Mouse (Mus musculus): ENCODE results near the gene Gm44596. TPM values are rescaled to one million over a fixed set of nuclear protein-coding genes. Genes with fewer than 3 reads are reported as not detected.

The Gm44596 gene
- not detected in 2 replicates for polyA plus RNA-seq (2015; fragmentation: Nextera tagmentation; extraction: Ambion mirVana)

DNA sequence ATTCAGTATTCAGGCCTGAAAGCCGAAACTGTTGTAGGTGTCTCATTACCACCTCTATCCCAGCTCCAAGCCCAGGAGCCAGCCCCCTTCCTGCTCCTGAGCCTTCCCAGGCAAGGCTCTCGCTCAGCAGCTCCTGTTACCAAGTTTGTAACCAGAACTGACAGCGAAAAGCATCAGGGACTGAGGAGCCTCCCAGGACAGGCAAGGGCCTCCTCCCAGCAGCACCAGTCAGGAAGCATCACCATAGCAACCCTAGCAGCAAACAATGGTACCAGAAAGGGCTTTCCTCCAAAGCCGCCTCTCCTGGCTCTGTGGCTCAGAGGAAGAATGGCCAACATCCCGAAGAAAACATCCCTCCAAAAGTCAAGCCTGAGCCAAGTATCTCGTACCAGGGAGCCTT, at the start of gene Gm44596, which contains the start of gene Tex52:
Gene Gm44596 (plus strand): TSS at position 312 of the 400 bp plus-strand sequence.
Gene Tex52 (plus strand): TSS at position 265 of the 400 bp plus-strand sequence.
- H3K27ac ChIP-seq (replicated peaks) = peak within 1 kb of the TSS; percentile 14; the same call in 1 of the 2 replicates
- WGBS = 6% methylated on average over 6 of the region's 6 CpGs
- no peaks in the 10 kb centered on the region for H3K27me3 ChIP-seq
- no peaks in the 10 kb centered on the region for H3K9me3 ChIP-seq
- H3K4me3 ChIP-seq = no peak within 1 kb of the TSS
- H3K9ac ChIP-seq (replicated peaks) = no peak within 1 kb of the TSS
- no peak within 1 kb of the TSS for H3K4me2 ChIP-seq (replicated peaks)
- ATAC-seq (replicated peaks) = peak; percentile 70; the same call in 1 of the 2 replicates
- H3K4me1 ChIP-seq = peaks cover 8% of the 10 kb centered on the region; the same call in 1 of the 2 replicates
- H3K36me3 ChIP-seq = peaks cover 3% of the 10 kb centered on the region

DNA sequence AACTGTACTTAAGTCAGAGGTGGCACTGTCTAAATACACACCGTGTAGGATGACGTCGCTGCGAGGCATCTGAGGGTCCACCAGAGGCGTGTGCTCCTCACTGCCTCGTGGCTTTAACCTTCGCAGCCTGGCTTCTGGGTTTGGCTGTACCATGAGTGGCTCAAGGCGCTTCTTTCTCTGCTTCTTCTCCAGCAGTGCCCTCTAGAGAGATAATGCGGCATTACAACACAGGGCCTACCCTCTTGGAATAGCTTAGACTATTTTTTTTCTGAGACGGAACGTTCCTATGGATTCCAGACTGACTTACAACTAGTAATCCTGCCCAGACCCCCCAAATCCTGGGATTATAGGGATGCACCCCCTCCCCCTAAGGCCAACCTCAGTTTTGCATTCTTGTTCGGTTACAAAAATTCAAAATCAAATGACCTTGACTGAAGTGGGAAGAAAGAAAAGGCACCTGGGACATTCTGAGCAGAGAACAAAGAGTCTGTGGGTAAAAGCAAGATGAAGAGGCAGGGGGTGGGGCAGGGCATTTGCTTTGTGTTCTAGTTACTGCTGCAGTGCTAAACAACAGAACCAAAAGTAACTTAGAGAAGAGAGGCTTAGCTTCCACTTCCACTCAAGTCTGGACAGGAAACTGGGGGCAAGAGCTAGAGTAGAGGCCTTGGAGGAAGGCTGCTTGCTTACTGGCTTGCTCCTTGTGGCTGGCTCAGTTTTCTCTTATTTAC, 40.7 kb upstream of the Gm44596 start:
- 0 out of 2 replicates have a peak, but pooled peaks cover 7% of the 10 kb centered on the region for H3K9me3 ChIP-seq
- H3K27ac ChIP-seq (replicated peaks) = no peak overlapping the region
- peaks cover 39% of the 10 kb centered on the region for H3K36me3 ChIP-seq
- H3K4me3 ChIP-seq = no peak overlapping the region
- 16% methylated on average over 12 of the region's 12 CpGs for WGBS
- H3K27me3 ChIP-seq = no peaks in the 10 kb centered on the region
- no peak overlapping the region for H3K4me2 ChIP-seq (replicated peaks)
- peak; percentile 82 for ATAC-seq (replicated peaks)
- peaks cover 10% of the 10 kb centered on the region for H3K4me1 ChIP-seq
- H3K9ac ChIP-seq (replicated peaks) = no peak overlapping the region

DNA sequence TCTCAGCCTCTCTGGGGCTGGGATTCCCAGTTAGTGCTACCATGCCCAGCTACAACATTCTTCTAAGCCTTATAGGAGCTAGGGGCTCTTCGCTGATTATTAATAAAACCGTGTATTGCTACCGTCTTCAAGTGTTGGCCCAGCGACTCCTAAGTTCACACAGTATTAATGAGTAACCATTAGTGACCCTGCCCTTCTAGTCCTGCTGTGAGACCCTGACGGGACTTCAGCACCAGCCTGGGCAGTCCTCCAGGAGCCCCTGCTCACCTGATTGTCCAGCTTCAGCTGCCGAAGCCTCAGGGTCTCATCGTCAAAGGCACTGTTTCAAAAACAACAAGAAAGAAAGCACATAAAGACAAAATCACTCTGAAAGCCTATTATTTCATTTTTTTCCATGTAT, 37.8 kb upstream of the Gm44596 start:
- Histone ChIP-seq H3K4me3 (no peak overlapping the region), H3K4me2 (replicated peaks) (no peak overlapping the region), H3K4me1 (peaks cover 10% of the 10 kb centered on the region), H3K27ac (replicated peaks) (no peak overlapping the region), H3K27me3 (no peaks in the 10 kb centered on the region), H3K9ac (replicated peaks) (no peak overlapping the region), H3K36me3 (peaks cover 18% of the 10 kb centered on the region), H3K9me3 (no peaks in the 10 kb centered on the region)
- ATAC-seq (replicated peaks) = no peak
- WGBS = 59% methylated on average over 7 of the region's 7 CpGs

DNA sequence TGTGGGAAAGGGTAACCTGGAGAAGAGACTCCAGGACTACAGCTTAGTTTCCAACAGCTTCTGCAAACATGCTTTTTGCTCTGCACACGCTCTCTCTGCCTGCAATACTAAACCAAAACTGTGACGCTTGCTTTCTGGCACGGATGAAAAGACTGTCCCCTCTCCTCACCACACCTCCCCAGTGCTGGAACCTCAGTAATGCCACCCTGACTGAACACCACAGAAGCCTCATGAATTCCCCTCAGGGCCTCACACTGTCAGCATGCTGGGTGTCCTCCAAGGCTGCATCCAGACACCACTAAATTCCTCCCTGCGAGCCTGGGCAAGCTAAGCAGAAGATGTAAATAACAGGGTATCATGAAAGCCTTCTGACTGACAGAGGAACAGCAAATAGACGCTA, 36.4 kb upstream of the Gm44596 start:
- Histone ChIP-seq H3K9me3 (no peaks in the 10 kb centered on the region), H3K9ac (replicated peaks) (no peak overlapping the region), H3K27ac (replicated peaks) (0 out of 2 replicates have a peak overlapping the region, but pooled peaks have one; percentile 15), H3K36me3 (peaks cover 16% of the 10 kb centered on the region; the same call in 1 of the 2 replicates), H3K4me3 (no peak overlapping the region), H3K4me1 (peaks cover 10% of the 10 kb centered on the region), H3K27me3 (no peaks in the 10 kb centered on the region), H3K4me2 (replicated peaks) (no peak overlapping the region)
- 39% methylated on average over 5 of the region's 5 CpGs for WGBS
- no peak for ATAC-seq (replicated peaks)

DNA sequence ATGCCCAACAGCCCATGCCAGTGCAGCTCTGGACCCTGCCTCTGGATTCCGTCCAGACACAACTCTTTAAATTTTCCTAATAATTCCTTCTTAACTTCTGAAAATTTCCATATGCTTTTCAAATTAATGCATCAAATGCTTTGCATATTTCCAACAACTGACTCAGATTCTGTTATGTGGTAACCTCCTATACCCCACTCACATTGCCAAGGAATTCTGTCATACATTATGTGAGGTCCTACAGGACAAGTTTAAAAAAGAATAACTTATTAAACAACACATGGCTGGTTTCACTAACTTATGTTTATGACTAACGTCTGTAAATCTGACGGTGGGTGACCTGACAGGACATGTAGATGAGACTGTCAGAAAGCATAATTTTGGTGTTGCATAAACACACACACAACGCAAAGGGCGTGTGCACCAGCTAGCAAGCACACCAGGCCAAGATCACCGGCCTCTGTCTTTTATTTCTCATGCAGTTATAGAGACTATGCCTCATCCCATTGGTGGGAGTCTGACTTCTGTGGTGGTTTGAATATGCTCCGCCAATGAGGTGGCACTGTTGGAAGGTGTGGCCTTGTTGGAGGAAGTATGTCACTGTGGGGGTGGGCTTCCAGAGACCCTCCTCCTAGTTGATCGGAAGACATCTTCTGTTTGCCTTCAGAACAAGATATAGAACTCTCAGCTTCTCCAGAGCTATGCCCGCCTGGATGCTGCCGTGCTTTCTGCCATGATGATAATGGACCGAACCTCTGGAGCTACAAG, 33.2 kb upstream of the Gm44596 start:
- H3K27me3 ChIP-seq = no peaks in the 10 kb centered on the region
- no peak overlapping the region for H3K9ac ChIP-seq (replicated peaks)
- no peak overlapping the region for H3K4me3 ChIP-seq
- no peak for ATAC-seq (replicated peaks)
- no peak overlapping the region for H3K27ac ChIP-seq (replicated peaks)
- no peaks in the 10 kb centered on the region for H3K9me3 ChIP-seq
- peaks cover 10% of the 10 kb centered on the region for H3K4me1 ChIP-seq
- H3K36me3 ChIP-seq = peaks cover 4% of the 10 kb centered on the region; the same call in 1 of the 2 replicates
- H3K4me2 ChIP-seq (replicated peaks) = no peak overlapping the region
- 94% methylated on average over 11 of the region's 11 CpGs for WGBS

DNA sequence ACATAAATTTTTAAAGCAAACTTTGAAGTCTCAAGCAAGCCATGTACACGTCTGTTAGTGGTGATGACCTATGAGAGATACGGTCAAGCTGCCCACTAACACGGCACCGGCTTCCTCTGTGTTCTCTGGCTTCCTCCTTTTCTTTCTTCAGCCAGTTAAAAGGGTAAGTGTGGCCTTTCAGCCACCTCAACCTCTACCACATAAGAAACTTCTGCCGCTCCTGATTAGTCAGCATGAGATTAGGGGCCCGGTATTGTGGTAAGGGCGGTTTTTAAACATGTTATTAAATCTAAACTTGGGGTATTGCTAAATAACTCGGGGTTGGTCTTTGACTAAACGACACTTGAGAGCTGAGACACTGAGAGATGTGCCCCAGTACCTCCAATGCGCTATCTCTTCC, 29.7 kb upstream of the Gm44596 start:
- WGBS = 95% methylated on average over 10 of the region's 10 CpGs
- Histone ChIP-seq H3K9me3 (no peaks in the 10 kb centered on the region), H3K27me3 (no peaks in the 10 kb centered on the region), H3K4me1 (no peaks in the 10 kb centered on the region), H3K9ac (replicated peaks) (no peak overlapping the region), H3K4me2 (replicated peaks) (no peak overlapping the region), H3K36me3 (no peaks in the 10 kb centered on the region), H3K27ac (replicated peaks) (no peak overlapping the region), H3K4me3 (no peak overlapping the region)
- ATAC-seq (replicated peaks) = no peak

DNA sequence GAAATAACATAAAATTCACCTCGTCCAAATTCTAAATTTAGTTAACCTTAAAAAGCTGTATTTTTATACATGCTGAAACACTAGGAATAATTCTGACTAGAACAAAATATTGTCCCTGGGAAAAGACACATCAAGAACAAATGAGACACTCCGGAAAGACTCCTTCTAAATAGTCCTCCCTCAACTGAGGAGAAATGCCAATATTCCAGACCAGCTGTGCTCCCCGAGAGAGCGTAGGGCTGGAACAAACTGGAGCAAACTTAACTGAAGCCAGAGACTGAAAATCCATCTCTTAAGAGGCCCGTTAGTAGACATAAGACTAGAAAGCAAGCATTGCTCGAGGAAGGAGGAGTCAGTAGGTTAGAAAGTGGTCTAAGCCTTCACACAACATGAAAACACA, 28.5 kb upstream of the Gm44596 start:
- Histone ChIP-seq H3K4me2 (replicated peaks) (no peak overlapping the region), H3K9ac (replicated peaks) (no peak overlapping the region), H3K27ac (replicated peaks) (no peak overlapping the region), H3K4me3 (no peak overlapping the region), H3K36me3 (no peaks in the 10 kb centered on the region), H3K27me3 (no peaks in the 10 kb centered on the region), H3K9me3 (no peaks in the 10 kb centered on the region), H3K4me1 (no peaks in the 10 kb centered on the region)
- WGBS = 86% methylated on average over 6 of the region's 6 CpGs
- ATAC-seq (replicated peaks) = no peak

DNA sequence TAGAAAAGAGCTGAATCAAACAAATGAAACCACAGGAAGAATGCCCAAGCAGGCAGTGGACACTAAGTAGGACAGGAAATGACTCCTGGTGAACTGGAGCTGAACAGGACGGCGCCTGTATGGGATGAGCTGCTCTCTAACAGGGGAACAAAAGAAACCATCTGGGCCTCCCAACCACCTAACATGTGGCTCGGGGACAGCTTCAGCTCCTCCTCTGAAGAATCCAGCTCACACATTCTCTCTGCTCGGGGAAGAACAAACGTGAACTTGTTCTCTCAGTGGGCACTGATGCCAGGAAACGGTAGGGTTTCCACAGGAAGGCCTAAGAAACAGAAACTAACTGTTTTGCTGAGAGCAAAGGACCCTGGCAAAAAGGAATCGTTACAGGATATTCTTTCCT, 25.6 kb upstream of the Gm44596 start:
- Histone ChIP-seq H3K4me2 (replicated peaks) (no peak overlapping the region), H3K27ac (replicated peaks) (0 out of 2 replicates have a peak overlapping the region, but pooled peaks have one; percentile 28), H3K36me3 (no peaks in the 10 kb centered on the region), H3K27me3 (no peaks in the 10 kb centered on the region), H3K4me1 (peaks cover 16% of the 10 kb centered on the region), H3K9me3 (no peaks in the 10 kb centered on the region), H3K9ac (replicated peaks) (no peak overlapping the region), H3K4me3 (no peak overlapping the region)
- ATAC-seq (replicated peaks) = no peak
- 48% methylated on average over 7 of the region's 7 CpGs for WGBS

DNA sequence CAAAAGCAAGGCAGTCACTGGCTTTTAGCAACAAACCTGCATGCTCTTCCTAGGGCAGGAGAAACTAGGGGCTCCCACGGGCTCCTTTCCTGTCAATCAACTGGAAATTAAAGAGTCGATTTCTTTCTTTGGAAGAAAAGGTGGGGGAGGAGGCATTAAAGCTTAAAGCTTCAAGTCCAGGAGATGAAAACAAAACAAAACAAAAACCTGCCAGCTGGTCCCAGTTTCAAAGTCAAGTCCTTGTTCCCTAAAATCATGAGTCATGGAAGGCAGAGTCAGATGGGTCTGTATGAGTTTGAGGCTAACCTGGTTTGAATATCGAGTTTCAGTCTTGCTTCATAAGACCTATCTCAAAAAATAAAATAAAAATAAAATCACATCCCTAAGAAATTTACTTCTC, 21.2 kb upstream of the Gm44596 start:
- peak overlapping the region; percentile 76 for H3K4me2 ChIP-seq (replicated peaks)
- H3K4me1 ChIP-seq = peaks cover 28% of the 10 kb centered on the region
- no peak overlapping the region for H3K9ac ChIP-seq (replicated peaks)
- H3K27ac ChIP-seq (replicated peaks) = no peak overlapping the region
- H3K9me3 ChIP-seq = no peaks in the 10 kb centered on the region
- H3K36me3 ChIP-seq = peaks cover 21% of the 10 kb centered on the region
- 27% methylated on average over 3 of the region's 3 CpGs for WGBS
- H3K27me3 ChIP-seq = no peaks in the 10 kb centered on the region
- no peak for ATAC-seq (replicated peaks)
- no peak overlapping the region; the same call in 1 of the 2 replicates for H3K4me3 ChIP-seq

DNA sequence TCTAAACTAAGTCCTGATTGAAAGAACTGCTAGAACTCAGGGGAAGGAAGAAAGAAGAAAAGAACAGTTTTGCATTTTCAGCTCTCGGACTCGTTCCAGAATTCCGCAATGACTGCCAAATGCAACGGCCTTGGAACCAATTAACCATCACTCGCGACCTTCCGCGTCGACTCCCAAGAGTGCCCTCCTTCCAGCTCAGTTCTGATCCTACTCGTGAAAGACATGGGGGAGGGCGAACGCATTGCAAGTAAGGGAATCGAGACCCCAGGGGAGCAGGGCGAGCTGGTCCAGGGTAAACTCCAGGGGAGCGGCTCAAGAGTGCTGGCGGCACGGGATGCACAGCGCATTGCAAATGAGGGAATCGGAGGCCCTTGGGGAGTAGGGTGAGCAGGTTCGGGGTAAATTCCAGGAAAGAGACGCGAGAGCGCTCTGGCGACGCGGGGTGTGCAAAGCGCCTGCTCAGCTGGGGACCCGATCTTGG, 20.1 kb upstream of the Gm44596 start:
- ATAC-seq (replicated peaks) = peak; percentile 78
- H3K27me3 ChIP-seq = no peaks in the 10 kb centered on the region
- H3K4me3 ChIP-seq = peak overlapping the region; percentile 95
- peak overlapping the region; percentile 76 for H3K4me2 ChIP-seq (replicated peaks)
- H3K9me3 ChIP-seq = no peaks in the 10 kb centered on the region
- peak overlapping the region; percentile 70 for H3K9ac ChIP-seq (replicated peaks)
- peak overlapping the region; percentile 94 for H3K27ac ChIP-seq (replicated peaks)
- H3K4me1 ChIP-seq = peaks cover 36% of the 10 kb centered on the region
- H3K36me3 ChIP-seq = peaks cover 21% of the 10 kb centered on the region
- WGBS = under 1% methylated on average over 28 of the region's 28 CpGs

DNA sequence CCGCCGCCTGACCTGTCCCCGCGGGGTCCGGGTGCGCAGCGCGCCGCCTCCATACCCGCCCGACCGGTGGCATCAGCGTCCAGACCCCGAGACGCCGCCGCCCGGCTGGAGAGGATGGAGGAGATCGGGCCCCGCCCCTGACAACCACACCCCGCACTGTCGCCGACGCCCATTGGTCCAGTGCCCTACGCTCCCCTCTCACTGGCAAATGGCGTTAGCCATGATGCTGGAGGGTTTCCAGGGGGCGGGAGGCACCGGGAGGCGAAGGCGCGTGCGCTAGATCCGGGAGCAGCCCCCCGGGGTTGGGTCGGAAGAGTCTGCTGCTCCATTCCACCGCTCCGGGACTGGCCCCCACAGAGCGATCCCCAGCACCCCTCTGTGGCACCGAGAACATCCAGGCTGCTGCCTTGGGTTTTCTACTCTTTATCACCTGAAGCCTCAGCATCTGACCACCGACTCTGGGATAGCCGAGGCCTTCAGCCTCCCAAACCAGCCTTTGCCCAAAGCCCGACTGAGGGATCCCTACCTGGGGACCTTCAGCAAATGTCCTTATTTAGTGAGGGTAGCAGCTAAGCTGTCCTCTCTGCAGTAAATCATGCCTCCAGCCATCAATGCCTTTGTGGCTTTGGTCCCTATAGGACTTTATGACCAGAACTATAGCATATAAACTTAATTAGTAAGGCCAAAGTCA, 19.4 kb upstream of the Gm44596 start, which contains the start of gene Tulp3:
Gene Tulp3 (minus strand): TSS at position 126 of the 691 bp plus-strand sequence.
- Histone ChIP-seq H3K4me2 (replicated peaks) (peak within 1 kb of the TSS; percentile 76), H3K9me3 (no peaks in the 10 kb centered on the region), H3K27ac (replicated peaks) (peak within 1 kb of the TSS; percentile 94), H3K27me3 (no peaks in the 10 kb centered on the region), H3K36me3 (peaks cover 21% of the 10 kb centered on the region), H3K4me3 (peak within 1 kb of the TSS; percentile 95), H3K9ac (replicated peaks) (peak within 1 kb of the TSS; percentile 70), H3K4me1 (peaks cover 42% of the 10 kb centered on the region)
- WGBS = under 1% methylated on average over 42 of the region's 42 CpGs
- ATAC-seq (replicated peaks) = peak; percentile 97
